Mouse (Mus musculus) neutrophil, adult 59 days (primary cell): ENCODE data around the gene Scgn. TPM values are rescaled to one million over a fixed set of nuclear protein-coding genes. Genes with fewer than 3 reads are reported as not detected.

Experiments
- total RNA-seq, 2 experiments: library from RNA; stranded (reverse); gene quantifications; 1 replicate in 1 of 2; 2 replicates in 1 of 2; pipeline ENCODE4 v1.2.4; 2023

Gene Scgn
- total RNA-seq, result not detected

DNA sequence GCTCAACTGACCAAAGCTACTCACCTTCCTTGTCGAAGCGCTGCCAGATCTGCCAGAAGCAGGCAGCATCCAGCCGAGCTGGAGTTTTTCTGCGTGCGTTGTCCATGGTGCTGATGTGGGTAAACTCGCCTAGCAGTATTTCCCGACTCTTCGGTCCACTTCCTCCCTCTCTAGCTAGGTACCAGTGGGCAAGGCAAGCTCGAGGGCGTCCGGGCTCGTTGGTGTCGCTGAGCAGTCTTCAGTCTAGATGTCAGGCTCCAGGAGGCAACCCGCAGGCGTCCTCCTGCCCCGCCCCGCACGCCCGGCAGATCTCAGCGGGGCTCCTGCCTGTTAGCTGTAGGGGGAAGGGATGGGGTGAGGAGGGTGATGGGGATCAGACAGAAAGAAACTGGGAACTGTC is at the start of gene Scgn:
Scgn (minus strand) TSS at position 287 of the 400 bp plus-strand sequence.

DNA sequence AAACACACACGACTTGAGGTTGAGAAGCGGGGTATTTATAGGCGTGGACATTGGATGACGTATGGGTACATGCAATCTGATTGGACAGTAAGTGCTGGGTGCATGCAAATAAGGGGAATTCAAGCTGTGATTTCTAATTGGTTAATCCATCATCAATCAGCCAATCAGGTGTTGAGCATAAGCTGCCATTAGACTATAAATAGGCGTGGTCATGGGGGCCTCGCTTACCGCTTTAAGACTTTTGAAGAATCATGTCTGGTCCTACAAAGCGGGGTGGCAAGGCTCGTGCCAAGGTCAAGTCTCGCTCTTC is 56.8 kb downstream of the Scgn start, which contains the start of gene Hist1h2aa:
Hist1h2aa (plus strand) TSS at position 252 of the 310 bp plus-strand sequence.

DNA sequence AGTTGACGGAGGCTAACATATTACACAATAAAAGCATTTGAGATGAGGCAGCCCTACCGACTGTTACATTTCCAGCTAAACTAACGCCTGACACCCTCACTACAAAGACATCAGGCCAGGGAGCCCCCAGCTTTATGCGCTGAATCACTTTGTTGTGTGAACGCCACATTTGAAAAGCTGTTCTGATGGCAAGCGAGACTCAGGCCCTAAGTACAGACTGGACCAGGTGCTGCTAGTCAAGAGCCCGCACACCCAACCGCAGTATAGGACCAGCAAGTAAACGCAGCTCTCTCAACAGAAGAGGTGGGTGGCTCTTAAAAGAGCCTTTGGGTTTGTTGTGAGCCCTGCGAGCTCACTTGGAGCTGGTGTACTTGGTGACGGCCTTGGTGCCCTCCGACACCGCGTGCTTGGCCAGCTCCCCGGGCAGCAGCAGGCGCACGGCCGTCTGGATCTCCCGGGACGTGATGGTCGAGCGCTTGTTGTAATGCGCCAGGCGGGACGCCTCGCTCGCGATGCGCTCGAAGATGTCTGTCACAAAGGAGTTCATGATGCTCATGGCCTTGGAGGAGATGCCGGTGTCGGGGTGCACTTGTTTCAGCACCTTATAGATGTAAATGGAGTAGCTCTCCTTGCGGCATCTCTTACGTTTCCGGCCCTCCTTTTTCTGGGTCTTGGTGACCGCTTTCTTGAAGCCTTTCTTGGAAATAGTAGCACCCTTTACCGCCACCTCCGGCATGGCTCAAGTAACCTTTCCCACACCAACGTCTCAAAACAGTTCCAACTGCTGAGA is 57.4 kb downstream of the Scgn start, which contains the start of gene Hist1h2ba:
Hist1h2ba (minus strand) TSS at position 736 of the 790 bp plus-strand sequence.

GRCm38 (mm10) chr13:23914376-23915167 is 76.4 kb downstream of the Scgn start, which contains the start of gene Slc17a4:
TSS of gene Slc17a4 (minus strand) at chr13:23915009.

Other genes starting within 250 kb of the Scgn start
- gene Hist1h3c, start 245.6 kb downstream of the Scgn start, total RNA-seq, result 100 to 1,000 TPM; 617 to 658 TPM
- gene Hist1h2bb, start 244.5 kb downstream of the Scgn start, total RNA-seq, result 100 to 1,000 TPM; 868 to 875 TPM
- 1,000 to 10,000 TPM; 1,294 to 1,569 TPM for gene Hist1h2ab, start 240.1 kb downstream of the Scgn start, total RNA-seq
- gene Hist1h3b, start 238.9 kb downstream of the Scgn start, total RNA-seq, result 1,000 to 10,000 TPM; 1,352 to 1,548 TPM
- gene Hist1h4b, start 234.2 kb downstream of the Scgn start, total RNA-seq, result 100 to 1,000 TPM; 569 to 600 TPM
- gene Hist1h4a, start 230.0 kb downstream of the Scgn start, total RNA-seq, result 100 to 1,000 TPM; 541 to 562 TPM
- gene Hist1h3a, start 228.8 kb downstream of the Scgn start, total RNA-seq, result 1,000 to 10,000 TPM in 1 of 2 experiments, 100 to 1,000 TPM in 1; 878 to 1,040 TPM
- 100 to 1,000 TPM; 455 to 460 TPM for gene Hist1h1a, start 227.5 kb downstream of the Scgn start, total RNA-seq
- gene Trim38, start 221.3 kb downstream of the Scgn start, total RNA-seq, result not detected
- gene Slc17a2, start 184.2 kb downstream of the Scgn start, total RNA-seq, result not detected
- gene Slc17a3, start 151.8 kb downstream of the Scgn start, total RNA-seq, result not detected
- gene Slc17a1, start 123.5 kb downstream of the Scgn start, total RNA-seq, result not detected
- not detected for gene Slc17a4, start 76.2 kb downstream of the Scgn start, total RNA-seq
- not detected for gene Hist1h2ba, start 57.1 kb downstream of the Scgn start, total RNA-seq
- not detected for gene Hist1h2aa, start 56.8 kb downstream of the Scgn start, total RNA-seq